Mouse (Mus musculus): ENCODE data around the gene Efhd2. TPM values are rescaled to one million over a fixed set of nuclear protein-coding genes. Genes with fewer than 3 reads are reported as not detected.

Efhd2 gene
- polyA plus RNA-seq, 3 experiments from 2014 or later = 26.9 to 64.6 (median 28.4) TPM

Other genes with a start within 250 kb of the Efhd2 start
- gene Plekhm2, start 210.0 kb downstream of the Efhd2 start, polyA plus RNA-seq (2017; shearing (Covaris generic)) = 1 to 10 TPM; 3.6 to 4.5 (median 4.2) TPM
- gene Rsc1a1, start 189.3 kb downstream of the Efhd2 start, polyA plus RNA-seq (2017; shearing (Covaris generic)) = not detected
- 10 to 100 TPM; 14.6 to 17.1 (median 16.9) TPM for gene Ddi2, start 151.5 kb downstream of the Efhd2 start, polyA plus RNA-seq (2017; shearing (Covaris generic))
- not detected for gene Agmat, start 128.2 kb downstream of the Efhd2 start, polyA plus RNA-seq (2017; shearing (Covaris generic))
- gene Dnajc16, start 84.0 kb downstream of the Efhd2 start, polyA plus RNA-seq (2017; shearing (Covaris generic)) = 1 to 10 TPM; 3.0 to 3.7 (median 3.6) TPM
- gene Casp9, start 81.3 kb downstream of the Efhd2 start, polyA plus RNA-seq (2017; shearing (Covaris generic)) = 10 to 100 TPM in 1 of 3 experiments, 1 to 10 TPM in 2; 6.9 to 10.9 (median 6.9) TPM
- not detected for gene Cela2a, start 48.8 kb downstream of the Efhd2 start, polyA plus RNA-seq (2017; shearing (Covaris generic))
- gene Ctrc, start 28.6 kb downstream of the Efhd2 start, polyA plus RNA-seq (2017; shearing (Covaris generic)) = not detected
- gene Fhad1, start 140.2 kb upstream of the Efhd2 start, polyA plus RNA-seq (2017; shearing (Covaris generic)) = 1 to 10 TPM in 2 of 3 experiments, not detected in 1; 2.2 to 2.6 TPM
- gene Tmem51, start 209.4 kb upstream of the Efhd2 start, polyA plus RNA-seq (2017; shearing (Covaris generic)) = 1 to 10 TPM in 1 of 3 experiments, under 1 TPM in 2; 0.17 to 1.4 (median 0.50) TPM